Mouse (Mus musculus): ENCODE data around the gene Masp1. TPM values are rescaled to one million over a fixed set of nuclear protein-coding genes. Genes with fewer than 3 reads are reported as not detected.

The Masp1 gene
- 3.3 and 4.5 TPM in 2 replicates for polyA plus RNA-seq (2016; fragmentation: Nextera tagmentation; extraction: Ambion mirVana)

- ATAC-seq (ENCODE audit: insufficient number of reproducible peaks, insufficient read depth, low FRiP score, low TSS enrichment): peak; percentile 57
- peaks cover 44% of the 10 kb centered on the region for H3K4me1 ChIP-seq
- peak within 1 kb of the TSS; percentile 27 for H3K4me3 ChIP-seq
- no peaks in the 10 kb centered on the region for H3K27me3 ChIP-seq
- no peaks in the 10 kb centered on the region for H3K9me3 ChIP-seq
- H3K36me3 ChIP-seq: no peaks in the 10 kb centered on the region
- peak within 1 kb of the TSS; percentile 10; the same call in 1 of the 2 replicates for H3K9ac ChIP-seq
- 0% methylated on average over 12 of the region's 12 CpGs for WGBS
- H3K27ac ChIP-seq: peak within 1 kb of the TSS; percentile 81
- H3K4me2 ChIP-seq (replicated peaks): peak within 1 kb of the TSS; percentile 47
Observed at GRCm38 (mm10) chr16:23520235-23520871, at the start of gene Masp1, which contains the start of gene Rtp4. TSS of gene Masp1 (minus strand) at chr16:23520815. TSS of gene Rtp4 (plus strand) at chr16:23520291.

DNA sequence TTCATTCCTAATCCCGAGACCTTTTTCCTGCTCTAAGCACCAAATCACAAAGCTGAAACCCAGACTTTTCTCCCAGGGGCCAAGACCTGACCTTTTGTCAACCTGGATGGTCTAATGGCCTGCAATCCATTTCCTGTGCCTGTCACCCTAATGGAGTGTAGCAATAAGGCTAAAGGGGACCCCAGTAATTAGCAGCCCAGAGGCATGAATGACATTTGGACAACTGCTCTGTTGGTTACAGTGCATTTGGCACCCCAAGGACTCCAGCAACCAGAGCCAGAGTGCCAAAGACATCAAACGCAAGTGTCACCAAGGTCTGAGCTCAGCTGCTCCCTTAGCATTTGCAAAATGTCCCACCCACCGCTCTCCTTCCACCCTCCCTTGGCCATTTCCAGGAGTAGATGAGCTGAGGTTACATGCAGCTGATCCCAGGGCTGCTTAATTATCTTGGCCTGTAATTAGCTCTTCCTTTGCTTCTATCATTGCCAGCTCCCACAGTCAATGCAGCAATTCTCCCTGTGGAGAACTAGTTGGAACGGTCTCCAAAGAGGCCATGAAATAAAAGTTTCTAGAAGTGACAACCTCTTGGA, 47.8 kb upstream of the Masp1 start:
- H3K36me3 ChIP-seq: no peaks in the 10 kb centered on the region
- no peaks in the 10 kb centered on the region for H3K4me1 ChIP-seq
- no peak overlapping the region for H3K4me2 ChIP-seq (replicated peaks)
- no peak for ATAC-seq (ENCODE audit: insufficient number of reproducible peaks, insufficient read depth, low FRiP score, low TSS enrichment)
- no peaks in the 10 kb centered on the region for H3K27me3 ChIP-seq
- WGBS: 50% methylated on average over 4 of the region's 4 CpGs
- no peak overlapping the region for H3K4me3 ChIP-seq
- no peak overlapping the region for H3K9ac ChIP-seq
- no peak overlapping the region for H3K27ac ChIP-seq
- H3K9me3 ChIP-seq: no peaks in the 10 kb centered on the region

GRCm38 (mm10) chr16:23557669-23558068, 37.1 kb upstream of the Masp1 start:
- Histone ChIP-seq H3K9ac (no peak overlapping the region), H3K4me3 (no peak overlapping the region), H3K4me1 (no peaks in the 10 kb centered on the region), H3K36me3 (no peaks in the 10 kb centered on the region), H3K4me2 (replicated peaks) (no peak overlapping the region), H3K27ac (no peak overlapping the region), H3K9me3 (no peaks in the 10 kb centered on the region), H3K27me3 (no peaks in the 10 kb centered on the region)
- 83% methylated on average over 2 of the region's 2 CpGs for WGBS
- ATAC-seq (ENCODE audit: insufficient number of reproducible peaks, insufficient read depth, low FRiP score, low TSS enrichment): no peak

- Histone ChIP-seq H3K9ac (no peak overlapping the region), H3K4me1 (no peaks in the 10 kb centered on the region), H3K36me3 (no peaks in the 10 kb centered on the region), H3K27me3 (no peaks in the 10 kb centered on the region), H3K4me3 (no peak overlapping the region), H3K9me3 (no peaks in the 10 kb centered on the region), H3K27ac (no peak overlapping the region), H3K4me2 (replicated peaks) (no peak overlapping the region)
- 93% methylated on average over 5 of the region's 5 CpGs for WGBS
- ATAC-seq (ENCODE audit: insufficient number of reproducible peaks, insufficient read depth, low FRiP score, low TSS enrichment): no peak
Observed at GRCm38 (mm10) chr16:23557195-23557594, 36.6 kb upstream of the Masp1 start.

DNA sequence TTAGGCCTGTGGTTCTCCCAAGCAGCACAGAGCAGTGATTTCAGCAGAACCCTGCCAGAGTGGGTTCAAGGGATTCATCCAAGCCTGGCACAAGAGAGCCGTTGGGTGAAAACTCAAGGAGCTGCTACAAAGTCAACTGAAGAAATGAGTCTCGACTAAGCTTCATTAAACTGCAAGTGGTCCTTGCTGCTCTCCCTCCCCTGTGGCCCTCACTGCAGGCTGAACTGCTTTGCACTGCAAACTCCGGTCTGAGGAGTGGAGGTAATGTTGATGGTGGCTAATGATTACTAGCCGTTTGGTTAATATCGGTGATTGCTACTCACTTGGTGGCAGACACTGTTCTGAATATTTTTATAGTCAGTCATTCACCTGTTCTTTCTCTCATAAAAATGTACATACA, 34.1 kb upstream of the Masp1 start:
- Histone ChIP-seq H3K36me3 (no peaks in the 10 kb centered on the region), H3K27me3 (no peaks in the 10 kb centered on the region), H3K27ac (no peak overlapping the region), H3K4me1 (no peaks in the 10 kb centered on the region), H3K4me3 (no peak overlapping the region), H3K4me2 (replicated peaks) (no peak overlapping the region), H3K9ac (no peak overlapping the region), H3K9me3 (no peaks in the 10 kb centered on the region)
- WGBS: 78% methylated on average over 5 of the region's 5 CpGs
- no peak for ATAC-seq (ENCODE audit: insufficient number of reproducible peaks, insufficient read depth, low FRiP score, low TSS enrichment)

DNA sequence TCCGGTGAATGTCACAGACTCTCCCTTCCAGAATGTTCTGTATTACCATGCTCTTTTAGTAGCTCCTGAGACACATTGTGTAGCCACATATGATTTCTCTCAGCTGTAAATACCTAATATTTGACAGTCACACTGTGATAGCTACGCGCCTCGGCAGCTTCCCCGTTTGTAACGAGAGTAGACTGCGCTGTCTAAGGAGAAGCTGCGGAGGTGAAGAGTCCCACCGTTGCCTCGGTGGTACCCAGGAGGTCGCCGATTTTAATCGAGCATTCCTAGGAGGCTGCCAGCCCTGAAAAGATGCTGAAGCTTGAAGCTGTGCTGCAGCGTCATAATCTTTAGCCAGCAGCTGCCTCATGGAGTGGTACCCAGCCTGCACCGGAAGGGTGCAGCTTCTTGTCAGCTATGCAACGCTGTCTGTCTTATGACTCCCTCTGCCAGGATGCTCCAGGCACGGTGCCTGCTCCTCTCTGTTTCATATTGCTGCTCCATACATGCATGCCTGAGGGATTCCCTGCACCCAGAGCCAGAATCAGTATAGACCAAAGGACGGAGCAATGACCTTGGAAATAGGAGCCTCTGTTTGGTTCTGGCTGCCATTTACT, 30.5 kb upstream of the Masp1 start:
- no peaks in the 10 kb centered on the region for H3K36me3 ChIP-seq
- H3K9ac ChIP-seq: no peak overlapping the region
- no peak for ATAC-seq (ENCODE audit: insufficient number of reproducible peaks, insufficient read depth, low FRiP score, low TSS enrichment)
- H3K4me1 ChIP-seq: no peaks in the 10 kb centered on the region
- H3K4me3 ChIP-seq: no peak overlapping the region
- no peaks in the 10 kb centered on the region for H3K27me3 ChIP-seq
- no peaks in the 10 kb centered on the region for H3K9me3 ChIP-seq
- no peak overlapping the region for H3K4me2 ChIP-seq (replicated peaks)
- WGBS: 87% methylated on average over 18 of the region's 18 CpGs
- H3K27ac ChIP-seq: no peak overlapping the region

DNA sequence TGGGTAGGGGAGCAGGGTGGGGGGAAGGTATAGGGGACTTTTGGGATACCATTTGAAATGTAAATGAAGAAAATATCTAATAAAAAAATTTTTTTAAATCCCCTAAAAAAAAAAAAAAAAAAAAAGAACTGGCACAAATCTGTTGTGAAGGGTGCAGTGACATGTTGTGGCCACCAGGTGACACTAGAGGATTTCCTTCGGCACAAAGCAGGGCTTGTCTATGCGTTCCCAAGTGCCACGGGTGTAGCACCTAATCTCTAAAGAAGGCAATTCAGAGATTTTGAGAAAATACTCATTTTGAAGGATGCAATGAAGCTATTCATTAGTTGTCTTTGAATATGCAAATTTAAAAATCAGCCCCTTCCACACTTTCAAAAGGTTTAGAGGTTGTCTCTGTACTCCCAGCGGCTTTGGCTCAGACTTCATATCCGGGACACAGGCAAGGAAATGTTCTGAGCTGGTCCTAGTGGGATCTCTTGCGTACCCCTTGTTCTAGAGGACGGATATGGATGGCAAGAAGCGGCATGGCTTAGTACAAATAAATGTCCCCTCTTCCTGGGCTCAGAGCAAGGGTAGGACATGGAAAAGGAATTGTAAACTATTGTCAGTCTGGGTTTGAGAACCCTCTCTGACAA, 29.8 kb upstream of the Masp1 start:
- Histone ChIP-seq H3K36me3 (no peaks in the 10 kb centered on the region), H3K9me3 (no peaks in the 10 kb centered on the region), H3K27me3 (no peaks in the 10 kb centered on the region), H3K9ac (no peak overlapping the region), H3K4me2 (replicated peaks) (no peak overlapping the region), H3K27ac (no peak overlapping the region), H3K4me1 (no peaks in the 10 kb centered on the region), H3K4me3 (no peak overlapping the region)
- no peak for ATAC-seq (ENCODE audit: insufficient number of reproducible peaks, insufficient read depth, low FRiP score, low TSS enrichment)
- WGBS: 47% methylated on average over 8 of the region's 8 CpGs

GRCm38 (mm10) chr16:23547783-23548182, 27.2 kb upstream of the Masp1 start:
- ATAC-seq (ENCODE audit: insufficient number of reproducible peaks, insufficient read depth, low FRiP score, low TSS enrichment): no peak
- H3K9me3 ChIP-seq: no peaks in the 10 kb centered on the region
- no peaks in the 10 kb centered on the region for H3K4me1 ChIP-seq
- H3K36me3 ChIP-seq: no peaks in the 10 kb centered on the region
- no peak overlapping the region for H3K4me2 ChIP-seq (replicated peaks)
- H3K4me3 ChIP-seq: no peak overlapping the region
- H3K27me3 ChIP-seq: no peaks in the 10 kb centered on the region
- no peak overlapping the region for H3K9ac ChIP-seq
- 87% methylated on average over 4 of the region's 4 CpGs for WGBS
- H3K27ac ChIP-seq: no peak overlapping the region

- no peak overlapping the region for H3K9ac ChIP-seq
- H3K27me3 ChIP-seq: no peaks in the 10 kb centered on the region
- H3K4me1 ChIP-seq: no peaks in the 10 kb centered on the region
- 55% methylated on average over 7 of the region's 7 CpGs for whole genome bisulfite sequencing
- H3K4me3 ChIP-seq: no peak overlapping the region
- no peak overlapping the region for H3K4me2 ChIP-seq (replicated peaks)
- ATAC-seq (ENCODE audit: insufficient number of reproducible peaks, insufficient read depth, low FRiP score, low TSS enrichment): no peak
- no peak overlapping the region for H3K27ac ChIP-seq
- no peaks in the 10 kb centered on the region for H3K9me3 ChIP-seq
- no peaks in the 10 kb centered on the region for H3K36me3 ChIP-seq
Observed at GRCm38 (mm10) chr16:23544361-23544760, 23.7 kb upstream of the Masp1 start.

DNA sequence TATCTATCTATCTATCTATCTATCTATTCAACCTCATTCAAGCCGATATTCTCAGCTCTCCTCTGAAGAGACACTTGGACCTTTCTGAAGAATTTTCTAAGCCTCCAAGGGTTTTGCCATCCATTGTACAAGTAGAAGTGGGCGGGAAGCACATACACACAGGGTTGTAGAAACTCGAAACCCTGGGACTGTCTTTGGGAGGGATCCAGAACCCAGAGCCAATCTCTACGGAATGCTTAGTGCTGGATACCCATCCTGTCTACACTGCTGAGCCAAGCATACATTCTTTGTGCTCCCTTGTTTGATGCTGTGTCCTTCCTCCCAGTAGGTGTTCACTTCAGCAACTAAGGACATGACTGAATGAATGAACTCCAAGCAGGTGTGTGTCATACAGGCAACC, 22.3 kb upstream of the Masp1 start:
- no peak for ATAC-seq (ENCODE audit: insufficient number of reproducible peaks, insufficient read depth, low FRiP score, low TSS enrichment)
- no peaks in the 10 kb centered on the region for H3K27me3 ChIP-seq
- H3K9ac ChIP-seq: no peak overlapping the region
- 74% methylated on average over 4 of the region's 4 CpGs for WGBS
- H3K9me3 ChIP-seq: no peaks in the 10 kb centered on the region
- no peak overlapping the region for H3K4me3 ChIP-seq
- H3K4me1 ChIP-seq: no peaks in the 10 kb centered on the region
- H3K27ac ChIP-seq: no peak overlapping the region
- H3K4me2 ChIP-seq (replicated peaks): no peak overlapping the region
- no peaks in the 10 kb centered on the region for H3K36me3 ChIP-seq

GRCm38 (mm10) chr16:23541046-23541445, 20.4 kb upstream of the Masp1 start:
- ATAC-seq (ENCODE audit: insufficient number of reproducible peaks, insufficient read depth, low FRiP score, low TSS enrichment): no peak
- H3K4me1 ChIP-seq: no peaks in the 10 kb centered on the region
- H3K4me3 ChIP-seq: no peak overlapping the region
- WGBS: 56% methylated on average over 4 of the region's 4 CpGs
- H3K9ac ChIP-seq: no peak overlapping the region
- no peak overlapping the region for H3K4me2 ChIP-seq (replicated peaks)
- H3K27me3 ChIP-seq: no peaks in the 10 kb centered on the region
- no peaks in the 10 kb centered on the region for H3K36me3 ChIP-seq
- no peak overlapping the region for H3K27ac ChIP-seq
- no peaks in the 10 kb centered on the region for H3K9me3 ChIP-seq

DNA sequence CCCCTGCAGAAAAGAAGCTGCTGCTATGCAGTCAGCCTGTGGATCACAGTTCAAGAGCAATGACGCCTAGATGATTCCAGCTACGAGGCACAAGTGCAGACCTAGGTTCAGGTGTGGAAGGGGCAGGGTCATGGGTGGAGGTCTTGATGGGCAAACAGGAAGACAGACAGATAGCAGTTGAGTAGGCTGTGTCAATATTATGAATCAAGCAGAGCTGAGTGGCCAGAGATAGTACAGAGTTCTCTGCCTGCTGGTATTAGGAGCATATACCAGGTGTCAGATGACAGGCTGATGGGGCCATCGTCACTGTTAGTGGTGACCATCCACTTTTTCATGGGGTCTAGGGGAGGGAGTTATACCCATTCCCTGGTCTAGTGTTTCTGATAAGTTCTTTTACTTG, 13.1 kb upstream of the Masp1 start:
- Histone ChIP-seq H3K4me2 (replicated peaks) (no peak overlapping the region), H3K9ac (no peak overlapping the region), H3K4me1 (no peaks in the 10 kb centered on the region), H3K4me3 (no peak overlapping the region), H3K9me3 (no peaks in the 10 kb centered on the region), H3K36me3 (no peaks in the 10 kb centered on the region), H3K27me3 (no peaks in the 10 kb centered on the region), H3K27ac (no peak overlapping the region)
- 89% methylated on average over 3 of the region's 3 CpGs for WGBS
- ATAC-seq (ENCODE audit: insufficient number of reproducible peaks, insufficient read depth, low FRiP score, low TSS enrichment): no peak

Measured in embryonic facial prominence, embryonic 12.5 days (tissue).